Mouse (Mus musculus): ENCODE data around the gene Fndc4. TPM values are rescaled to one million over a fixed set of nuclear protein-coding genes. Genes with fewer than 3 reads are reported as not detected.

The Fndc4 gene
- polyA plus RNA-seq (2014; fragmentation: Illumina TruSeq; extraction: RNeasy Lipid Tissue Mini Kit (QIAGEN cat#74804); ENCODE audit: low read depth, low replicate concordance): 1.2 TPM

DNA sequence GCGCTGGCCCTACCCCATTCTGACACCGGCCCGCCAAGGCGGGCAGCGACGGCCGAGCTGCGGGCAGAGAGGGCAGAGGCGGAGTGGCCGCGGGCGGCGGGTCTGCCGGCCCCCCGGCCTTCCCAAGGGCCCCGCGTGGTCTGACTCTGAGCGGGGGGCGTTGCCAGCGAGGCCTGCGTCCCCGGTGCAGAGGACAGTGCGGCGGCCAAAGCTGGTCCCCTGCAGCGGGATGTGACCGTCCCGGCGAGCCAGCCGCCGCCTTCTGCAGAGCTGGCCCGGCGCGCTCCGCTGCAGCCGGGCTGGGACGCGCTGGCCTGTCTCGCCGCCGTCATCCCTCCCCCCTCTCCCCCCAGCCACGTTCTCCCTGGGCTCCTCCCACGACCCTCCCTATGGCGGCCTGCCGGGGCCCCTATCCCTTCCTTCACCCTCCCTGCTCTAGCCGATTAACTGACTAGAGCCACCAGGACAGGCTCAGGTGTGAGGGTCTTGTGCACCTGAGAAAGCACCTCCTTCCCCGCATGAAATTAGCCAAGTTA is at the start of gene Fndc4:
Gene Fndc4 (minus strand): TSS at position 475 of the 536 bp plus-strand sequence.

DNA sequence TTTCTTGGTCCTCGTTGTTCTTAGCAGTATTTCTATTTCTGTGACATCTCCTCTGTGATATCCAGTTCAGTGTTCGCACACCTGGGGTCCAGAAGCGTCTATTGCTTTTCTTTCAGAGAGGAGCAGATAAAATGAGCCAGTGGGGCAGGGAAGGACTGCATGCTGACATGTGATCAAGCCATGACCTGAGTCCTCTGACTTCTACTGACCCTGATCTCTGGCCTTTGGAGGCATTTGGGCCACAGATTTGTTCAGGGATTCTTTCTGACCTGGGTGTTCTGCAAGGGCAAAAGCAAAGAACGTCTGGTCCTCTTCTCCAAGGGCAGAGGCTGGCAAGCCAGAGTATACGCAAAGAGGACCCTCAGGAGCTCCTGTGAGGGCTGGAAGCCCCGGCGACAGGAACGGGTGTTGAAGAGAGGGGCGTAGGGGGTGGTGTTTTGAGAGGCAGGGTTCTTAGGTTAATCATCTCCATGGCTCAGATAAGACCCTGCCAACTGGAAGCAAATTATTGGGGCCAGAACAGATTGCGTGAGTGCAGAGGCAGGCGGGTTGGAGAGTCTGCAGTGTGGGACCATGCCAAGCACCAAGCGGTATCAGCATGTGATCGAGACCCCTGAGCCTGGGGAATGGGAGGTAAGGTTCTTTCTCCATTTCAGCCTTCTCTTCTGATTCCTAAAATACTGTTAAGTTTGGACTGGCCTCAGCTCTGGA is 1.3 kb upstream of the Fndc4 start, which contains the start of gene Gckr:
Gene Gckr (plus strand): TSS at position 397 of the 711 bp plus-strand sequence.

DNA sequence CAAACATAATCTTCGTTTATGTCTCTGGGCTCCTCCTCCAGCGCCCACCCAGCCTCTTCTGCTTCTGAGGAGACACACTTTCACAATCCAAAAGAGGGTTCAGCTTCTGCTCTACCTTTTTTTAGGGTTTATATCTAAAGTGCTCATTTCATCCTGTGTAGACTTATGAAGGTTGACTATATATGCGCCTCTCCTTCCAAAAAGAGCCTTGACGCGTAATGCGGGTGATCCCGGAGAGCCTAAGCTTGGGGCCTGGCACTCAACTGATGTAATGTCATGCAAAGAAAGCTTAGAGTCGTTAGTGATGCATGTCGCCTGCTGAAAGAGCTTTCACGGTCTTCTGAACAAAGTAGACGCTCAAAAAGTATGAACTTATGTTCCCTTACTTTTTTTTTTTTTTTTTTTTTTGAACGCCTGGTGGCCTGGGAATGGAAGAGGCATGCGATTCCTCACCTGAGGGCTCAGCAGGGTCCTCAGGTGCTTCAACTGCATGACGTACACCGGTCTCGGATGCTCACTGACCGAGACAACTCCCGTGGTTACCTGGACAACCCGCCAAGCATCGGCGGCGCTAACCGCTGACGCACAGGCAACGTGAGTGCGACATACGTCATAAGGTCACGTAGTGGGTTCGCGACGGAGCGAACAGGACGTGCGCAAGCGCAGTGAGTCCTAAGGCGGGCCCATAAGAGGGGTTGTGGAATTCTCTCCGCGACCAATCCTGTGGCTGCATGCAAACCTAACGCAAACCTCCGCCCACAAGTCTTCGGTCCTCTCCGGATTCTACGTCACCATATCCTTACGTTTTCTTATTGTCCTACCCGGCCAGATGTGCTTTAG is 5.1 kb downstream of the Fndc4 start, which contains the start of gene Ift172:
Gene Ift172 (minus strand): TSS at position 596 of the 840 bp plus-strand sequence.

DNA sequence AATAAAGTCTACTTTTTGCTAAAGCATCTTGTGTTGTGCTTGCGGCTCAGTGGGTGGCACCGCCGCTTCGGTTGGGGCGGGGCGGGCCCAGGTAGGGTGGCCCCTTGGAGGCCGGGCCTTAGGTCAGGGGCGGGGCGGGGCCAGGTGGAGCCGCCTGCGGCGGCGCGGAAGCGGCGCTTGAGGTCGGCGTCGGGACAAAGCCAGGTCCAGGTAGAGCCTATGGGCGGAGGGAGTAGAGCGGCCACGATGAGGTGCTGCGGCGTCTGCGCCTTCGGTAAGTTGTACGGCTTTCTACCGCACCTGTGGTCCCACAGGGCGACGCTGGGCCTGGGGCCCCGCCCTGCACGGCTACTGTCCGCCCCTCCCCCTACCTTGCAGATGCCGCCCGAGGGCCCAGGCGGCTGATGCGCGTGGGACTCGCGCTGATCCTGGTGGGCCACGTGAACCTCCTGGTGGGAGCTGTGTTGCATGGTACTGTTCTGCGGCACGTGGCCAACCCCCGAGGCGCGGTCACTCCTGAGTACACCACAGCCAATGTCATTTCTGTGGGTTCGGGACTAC is 44.3 kb downstream of the Fndc4 start, which contains the start of gene Krtcap3:
Gene Krtcap3 (plus strand): TSS at position 151 of the 561 bp plus-strand sequence.

Other genes starting within 250 kb of the Fndc4 start
- gene Atraid, start 247.8 kb downstream of the Fndc4 start, polyA plus RNA-seq (2014; fragmentation: Illumina TruSeq; extraction: RNeasy Lipid Tissue Mini Kit (QIAGEN cat#74804); ENCODE audit: low read depth, low replicate concordance): 28.7 TPM
- gene Slc5a6, start 247.2 kb downstream of the Fndc4 start, polyA plus RNA-seq (2014; fragmentation: Illumina TruSeq; extraction: RNeasy Lipid Tissue Mini Kit (QIAGEN cat#74804); ENCODE audit: low read depth, low replicate concordance): 0.84 TPM
- gene Cad, start 241.3 kb downstream of the Fndc4 start, polyA plus RNA-seq (2014; fragmentation: Illumina TruSeq; extraction: RNeasy Lipid Tissue Mini Kit (QIAGEN cat#74804); ENCODE audit: low read depth, low replicate concordance): 0.66 TPM
- 281 TPM for gene Dnajc5g, start 189.8 kb downstream of the Fndc4 start, polyA plus RNA-seq (2014; fragmentation: Illumina TruSeq; extraction: RNeasy Lipid Tissue Mini Kit (QIAGEN cat#74804); ENCODE audit: low read depth, low replicate concordance)
- gene Slc30a3, start 187.8 kb downstream of the Fndc4 start, polyA plus RNA-seq (2014; fragmentation: Illumina TruSeq; extraction: RNeasy Lipid Tissue Mini Kit (QIAGEN cat#74804); ENCODE audit: low read depth, low replicate concordance): 2.0 TPM
- gene Trim54, start 179.4 kb downstream of the Fndc4 start, polyA plus RNA-seq (2014; fragmentation: Illumina TruSeq; extraction: RNeasy Lipid Tissue Mini Kit (QIAGEN cat#74804); ENCODE audit: low read depth, low replicate concordance): not detected
- gene Ucn, start 157.3 kb downstream of the Fndc4 start, polyA plus RNA-seq (2014; fragmentation: Illumina TruSeq; extraction: RNeasy Lipid Tissue Mini Kit (QIAGEN cat#74804); ENCODE audit: low read depth, low replicate concordance): not detected
- 6.5 TPM for gene Mpv17, start 141.8 kb downstream of the Fndc4 start, polyA plus RNA-seq (2014; fragmentation: Illumina TruSeq; extraction: RNeasy Lipid Tissue Mini Kit (QIAGEN cat#74804); ENCODE audit: low read depth, low replicate concordance)
- 0.34 TPM for gene Gm29609, start 116.2 kb downstream of the Fndc4 start, polyA plus RNA-seq (2014; fragmentation: Illumina TruSeq; extraction: RNeasy Lipid Tissue Mini Kit (QIAGEN cat#74804); ENCODE audit: low read depth, low replicate concordance)
- gene Gtf3c2, start 115.9 kb downstream of the Fndc4 start, polyA plus RNA-seq (2014; fragmentation: Illumina TruSeq; extraction: RNeasy Lipid Tissue Mini Kit (QIAGEN cat#74804); ENCODE audit: low read depth, low replicate concordance): 49.1 TPM
- gene Snx17, start 102.9 kb downstream of the Fndc4 start, polyA plus RNA-seq (2014; fragmentation: Illumina TruSeq; extraction: RNeasy Lipid Tissue Mini Kit (QIAGEN cat#74804); ENCODE audit: low read depth, low replicate concordance): 20.1 TPM
- gene Eif2b4, start 102.7 kb downstream of the Fndc4 start, polyA plus RNA-seq (2014; fragmentation: Illumina TruSeq; extraction: RNeasy Lipid Tissue Mini Kit (QIAGEN cat#74804); ENCODE audit: low read depth, low replicate concordance): 7.0 TPM
- 2.7 TPM for gene Zfp513, start 93.8 kb downstream of the Fndc4 start, polyA plus RNA-seq (2014; fragmentation: Illumina TruSeq; extraction: RNeasy Lipid Tissue Mini Kit (QIAGEN cat#74804); ENCODE audit: low read depth, low replicate concordance)
- gene Ppm1g, start 75.4 kb downstream of the Fndc4 start, polyA plus RNA-seq (2014; fragmentation: Illumina TruSeq; extraction: RNeasy Lipid Tissue Mini Kit (QIAGEN cat#74804); ENCODE audit: low read depth, low replicate concordance): 206 TPM
- gene Nrbp1, start 55.2 kb downstream of the Fndc4 start, polyA plus RNA-seq (2014; fragmentation: Illumina TruSeq; extraction: RNeasy Lipid Tissue Mini Kit (QIAGEN cat#74804); ENCODE audit: low read depth, low replicate concordance): 56.3 TPM
- gene Gm9970, start 54.8 kb downstream of the Fndc4 start, polyA plus RNA-seq (2014; fragmentation: Illumina TruSeq; extraction: RNeasy Lipid Tissue Mini Kit (QIAGEN cat#74804); ENCODE audit: low read depth, low replicate concordance): not detected
- 0.73 TPM for gene Krtcap3, start 44.4 kb downstream of the Fndc4 start, polyA plus RNA-seq (2014; fragmentation: Illumina TruSeq; extraction: RNeasy Lipid Tissue Mini Kit (QIAGEN cat#74804); ENCODE audit: low read depth, low replicate concordance)
- gene Ift172, start 5.0 kb downstream of the Fndc4 start, polyA plus RNA-seq (2014; fragmentation: Illumina TruSeq; extraction: RNeasy Lipid Tissue Mini Kit (QIAGEN cat#74804); ENCODE audit: low read depth, low replicate concordance): 165 TPM
- gene Gckr, start 1.4 kb upstream of the Fndc4 start, polyA plus RNA-seq (2014; fragmentation: Illumina TruSeq; extraction: RNeasy Lipid Tissue Mini Kit (QIAGEN cat#74804); ENCODE audit: low read depth, low replicate concordance): 0.48 TPM
- gene Zfp512, start 156.4 kb upstream of the Fndc4 start, polyA plus RNA-seq (2014; fragmentation: Illumina TruSeq; extraction: RNeasy Lipid Tissue Mini Kit (QIAGEN cat#74804); ENCODE audit: low read depth, low replicate concordance): 14.6 TPM
- 17.4 TPM for gene 4930548H24Rik, start 189.7 kb upstream of the Fndc4 start, polyA plus RNA-seq (2014; fragmentation: Illumina TruSeq; extraction: RNeasy Lipid Tissue Mini Kit (QIAGEN cat#74804); ENCODE audit: low read depth, low replicate concordance)
- 21.5 TPM for gene Gpn1, start 198.7 kb upstream of the Fndc4 start, polyA plus RNA-seq (2014; fragmentation: Illumina TruSeq; extraction: RNeasy Lipid Tissue Mini Kit (QIAGEN cat#74804); ENCODE audit: low read depth, low replicate concordance)
- gene Slc4a1ap, start 230.9 kb upstream of the Fndc4 start, polyA plus RNA-seq (2014; fragmentation: Illumina TruSeq; extraction: RNeasy Lipid Tissue Mini Kit (QIAGEN cat#74804); ENCODE audit: low read depth, low replicate concordance): 56.1 TPM
- gene Supt7l, start 231.7 kb upstream of the Fndc4 start, polyA plus RNA-seq (2014; fragmentation: Illumina TruSeq; extraction: RNeasy Lipid Tissue Mini Kit (QIAGEN cat#74804); ENCODE audit: low read depth, low replicate concordance): 6.7 TPM

Data from testis, adult 10 weeks (tissue).